Mouse (Mus musculus) kidney, embryonic 14.5 days (tissue): ENCODE measurements at regions not wholly inside any gene's neighbourhood (a gene's known extent, or its start where the extent isn't known, plus 50 kb on each side); places are given as distances from the start of the nearest gene placed in this dataset.

Experiments
- ATAC-seq: fragments of 200-750 bp; cut with Nextera tagmentation; 2 replicates; pipeline ENCODE4 v1.8.0; 2017; ENCODE audit warnings: moderate number of reproducible peaks, mild to moderate bottlenecking, moderate TSS enrichment, moderate library complexity; ENCODE audit not compliant: low FRiP score, low TSS enrichment
- H3K27ac ChIP-seq: fragments of 300-500 bp; sonication (generic); 2 replicates; pipeline ENCODE4 v1.5.1; 2014; ENCODE audit warnings: low read depth, mild to moderate bottlenecking, low read length, moderate library complexity, mixed read lengths
- H3K27me3 ChIP-seq: fragments of 300-500 bp; sonication (generic); 2 replicates; pipeline ENCODE4 v1.6.1; 2014; ENCODE audit warnings: mild to moderate bottlenecking, low read length; ENCODE audit not compliant: control insufficient read depth, insufficient read depth
- H3K36me3 ChIP-seq: fragments of 300-500 bp; sonication (generic); 2 replicates; pipeline ENCODE4 v1.6.1; 2014; ENCODE audit warnings: low read length, mixed read lengths; ENCODE audit not compliant: control insufficient read depth, insufficient read depth
- H3K4me1 ChIP-seq: fragments of 300-500 bp; sonication (generic); 2 replicates; pipeline ENCODE4 v1.6.1; 2014; ENCODE audit warnings: low read length, mixed read lengths; ENCODE audit not compliant: control insufficient read depth, insufficient read depth
- H3K4me2 ChIP-seq: fragments of 300-500 bp; sonication (generic); replicated peaks from 2 replicates; pipeline ENCODE4 v1.6.1; 2014; ENCODE audit warnings: low read depth, mild to moderate bottlenecking, low read length
- H3K4me3 ChIP-seq: fragments of 300-500 bp; sonication (generic); 2 replicates; pipeline ENCODE4 v1.5.1; 2014; ENCODE audit warnings: mild to moderate bottlenecking, low read length
- H3K9ac ChIP-seq: fragments of 300-500 bp; sonication (generic); 2 replicates; pipeline ENCODE4 v1.6.1; 2014; ENCODE audit warnings: low read depth, mild to moderate bottlenecking, low read length, moderate library complexity
- H3K9me3 ChIP-seq: fragments of 300-500 bp; sonication (generic); 2 replicates; pipeline ENCODE4 v1.6.1; 2016; ENCODE audit warnings: low read length; ENCODE audit not compliant: control insufficient read depth
- whole genome bisulfite sequencing: fragments of 180-500 bp; shearing (Covaris S2); extraction: QIAGEN DNeasy Blood & Tissue Kit; methylation state at CpG from one replicate; pipeline ENCODE4 v1.1.7; 2014; 5-methylcytosine and 5-hydroxymethylcytosine counted together

GRCm38 (mm10) chr14:73453164-73453563, 56.7 kb upstream of the Med4 start:
- peak; percentile 28; the same call in 1 of the 2 replicates for ATAC-seq
- Histone ChIP-seq H3K9me3 (no peaks in the 10 kb centered on the region), H3K4me1 (no peaks in the 10 kb centered on the region), H3K4me2 (no peak overlapping the region), H3K27me3 (no peaks in the 10 kb centered on the region), H3K9ac (no peak overlapping the region), H3K4me3 (no peak overlapping the region), H3K27ac (0 out of 2 replicates have a peak overlapping the region, but pooled peaks have one; percentile 19), H3K36me3 (no peaks in the 10 kb centered on the region)
- WGBS = 34% methylated on average over 12 of the region's 12 CpGs

- 0 out of 2 replicates have a peak overlapping the region, but pooled peaks have one; percentile 19 for H3K27ac ChIP-seq
- 83% methylated on average over 7 of the region's 7 CpGs for WGBS
- no peak overlapping the region for H3K4me2 ChIP-seq
- no peaks in the 10 kb centered on the region for H3K27me3 ChIP-seq
- no peaks in the 10 kb centered on the region for H3K4me1 ChIP-seq
- H3K4me3 ChIP-seq = no peak overlapping the region
- 0 out of 2 replicates have a peak, but pooled peaks have one; percentile 6 for ATAC-seq
- no peaks in the 10 kb centered on the region for H3K36me3 ChIP-seq
- no peak overlapping the region for H3K9ac ChIP-seq
- no peaks in the 10 kb centered on the region for H3K9me3 ChIP-seq
These were observed 57.3 kb upstream of the Med4 start for GRCm38 (mm10) chr14:73452321-73453082.

- no peaks in the 10 kb centered on the region for H3K4me1 ChIP-seq
- no peak for ATAC-seq
- no peaks in the 10 kb centered on the region for H3K9me3 ChIP-seq
- H3K4me2 ChIP-seq = no peak overlapping the region
- WGBS = 76% methylated on average over 9 of the region's 9 CpGs
- H3K27me3 ChIP-seq = no peaks in the 10 kb centered on the region
- no peak overlapping the region for H3K27ac ChIP-seq
- H3K4me3 ChIP-seq = no peak overlapping the region
- no peaks in the 10 kb centered on the region for H3K36me3 ChIP-seq
- no peak overlapping the region for H3K9ac ChIP-seq
These were observed 58.4 kb upstream of the Med4 start for GRCm38 (mm10) chr14:73451291-73452045.

- ATAC-seq = no peak
These were observed 59.8 kb upstream of the Med4 start for GRCm38 (mm10) chr14:73449901-73450495.

GRCm38 (mm10) chr14:73449111-73449510, 60.7 kb upstream of the Med4 start:
- H3K27me3 ChIP-seq = no peaks in the 10 kb centered on the region
- ATAC-seq = no peak
- no peaks in the 10 kb centered on the region for H3K9me3 ChIP-seq
- no peak overlapping the region for H3K4me3 ChIP-seq
- no peak overlapping the region for H3K4me2 ChIP-seq
- H3K36me3 ChIP-seq = no peaks in the 10 kb centered on the region
- H3K9ac ChIP-seq = no peak overlapping the region
- no peak overlapping the region for H3K27ac ChIP-seq
- 0 out of 2 replicates have a peak, but pooled peaks cover 6% of the 10 kb centered on the region for H3K4me1 ChIP-seq
- WGBS = 86% methylated on average over 10 of the region's 10 CpGs

More at GRCm38 (mm10) chr14:73449901-73450495, 59.8 kb upstream of the Med4 start:
- H3K4me3 ChIP-seq = no peak overlapping the region
- no peak overlapping the region for H3K4me2 ChIP-seq
- H3K9ac ChIP-seq = no peak overlapping the region
- no peaks in the 10 kb centered on the region for H3K27me3 ChIP-seq
- 65% methylated on average over 6 of the region's 6 CpGs for WGBS
- H3K4me1 ChIP-seq = 0 out of 2 replicates have a peak, but pooled peaks cover 3% of the 10 kb centered on the region
- no peak overlapping the region for H3K27ac ChIP-seq
- H3K9me3 ChIP-seq = no peaks in the 10 kb centered on the region
- no peaks in the 10 kb centered on the region for H3K36me3 ChIP-seq

- ATAC-seq = peak; percentile 70
- peak overlapping the region; percentile 91 for H3K27ac ChIP-seq
- 50% methylated on average over 6 of the region's 6 CpGs for WGBS
These were observed 60.6 kb upstream of the Itm2b start for GRCm38 (mm10) chr14:73445508-73446256.

GRCm38 (mm10) chr14:73444733-73445132, 59.6 kb upstream of the Itm2b start:
- H3K36me3 ChIP-seq = no peaks in the 10 kb centered on the region
- H3K27ac ChIP-seq = peak overlapping the region; percentile 91
- H3K9me3 ChIP-seq = no peaks in the 10 kb centered on the region
- 70% methylated on average over 3 of the region's 3 CpGs for WGBS
- ATAC-seq = 0 out of 2 replicates have a peak, but pooled peaks have one; percentile 28
- no peaks in the 10 kb centered on the region for H3K27me3 ChIP-seq
- no peak overlapping the region for H3K4me3 ChIP-seq
- 0 out of 2 replicates have a peak, but pooled peaks cover 8% of the 10 kb centered on the region for H3K4me1 ChIP-seq
- no peak overlapping the region for H3K4me2 ChIP-seq
- H3K9ac ChIP-seq = no peak overlapping the region

More at GRCm38 (mm10) chr14:73445508-73446256, 60.6 kb upstream of the Itm2b start:
- Histone ChIP-seq H3K36me3 (no peaks in the 10 kb centered on the region), H3K27me3 (no peaks in the 10 kb centered on the region), H3K9me3 (no peaks in the 10 kb centered on the region), H3K4me2 (no peak overlapping the region), H3K4me1 (0 out of 2 replicates have a peak, but pooled peaks cover 8% of the 10 kb centered on the region), H3K9ac (no peak overlapping the region), H3K4me3 (no peak overlapping the region)

GRCm38 (mm10) chr14:73441951-73442716, 57.0 kb upstream of the Itm2b start:
- Histone ChIP-seq H3K9ac (no peak overlapping the region), H3K36me3 (no peaks in the 10 kb centered on the region), H3K4me3 (no peak overlapping the region), H3K27me3 (no peaks in the 10 kb centered on the region), H3K4me1 (0 out of 2 replicates have a peak, but pooled peaks cover 8% of the 10 kb centered on the region), H3K27ac (no peak overlapping the region), H3K9me3 (no peaks in the 10 kb centered on the region), H3K4me2 (no peak overlapping the region)
- WGBS = 57% methylated on average over 7 of the region's 7 CpGs
- ATAC-seq = no peak
